Mouse (Mus musculus): ENCODE data around the gene Nrp1.
A peak's percentile ranks its signal among the peaks of the same experiment; 100 is the strongest.

- TF ChIP-seq CTCF (IDR thresholded peaks at IDR 0.05) (no peak), EP300 (IDR thresholded peaks at IDR 0.05) (peak; percentile 62)
Measured at GRCm38 (mm10) chr8:128416896-128417295, 58.5 kb downstream of the Nrp1 start.
